Mouse (Mus musculus) cerebellum, adult 2 months (tissue): Measurements from ENCODE around the gene Mapk11. TPM values are rescaled to one million over a fixed set of nuclear protein-coding genes. Genes with fewer than 3 reads are reported as not detected.

Experiments
- DNase-seq, 2 experiments: peaks; one replicate each; pipeline ENCODE4 v3.0.0; 2021
- H3K27ac ChIP-seq: fragments of 200-500 bp; 2 replicates; pipeline ENCODE4 v1.5.1; 2012; ENCODE audit warnings: low read length, control low read depth, inconsistent platforms; ENCODE audit not compliant: insufficient read depth
- H3K27me3 ChIP-seq: fragments of 200-500 bp; 2 replicates; pipeline ENCODE4 v1.6.1; 2012; ENCODE audit warnings: inconsistent platforms, mild to moderate bottlenecking, low read length, moderate library complexity; ENCODE audit not compliant: control insufficient read depth, insufficient read depth
- H3K4me1 ChIP-seq: fragments of 200-500 bp; 2 replicates; pipeline ENCODE4 v1.6.1; 2011; ENCODE audit warnings: low read length; ENCODE audit not compliant: control insufficient read depth, insufficient read depth
- H3K4me3 ChIP-seq: fragments of 200-500 bp; replicated peaks from 2 replicates; pipeline ENCODE3; 2011; ENCODE audit warnings: mild to moderate bottlenecking, low read depth, low read length, control low read depth; ENCODE audit not compliant: insufficient read depth
- CTCF ChIP-seq: fragments of 200-500 bp; IDR thresholded peaks from 2 replicates; pipeline ENCODE4 v1.5.1; 2011; ENCODE audit warnings: low read depth, mild to moderate bottlenecking, control low read depth, low read length, moderate library complexity, borderline replicate concordance; ENCODE audit not compliant: insufficient read depth
- POLR2A ChIP-seq: fragments of 200-500 bp; IDR thresholded peaks from 2 replicates; pipeline ENCODE4 v1.6.1; 2011; ENCODE audit warnings: low read length, control low read depth, borderline replicate concordance; ENCODE audit not compliant: insufficient read depth
- WGBS: fragments of 180-500 bp; shearing (Covaris S2); methylation state at CpG from one replicate; pipeline ENCODE4 v1.1.7; 2018; 5-methylcytosine and 5-hydroxymethylcytosine counted together
- polyA plus RNA-seq: library from polyadenylated mRNA; depleted of rRNA; stranded (reverse); fragments of >200 nt; gene quantifications from 2 replicates; pipeline ENCODE4 v1.2.3, GENCODE M21; 2012

Gene Mapk11
- polyA plus RNA-seq, 1 experiment = 64.1 TPM

- peaks cover 17% of the 10 kb centered on the region for H3K4me1 ChIP-seq
- TF ChIP-seq CTCF = no peak
- no peak for TF ChIP-seq POLR2A
- 89% methylated on average over 9 of the region's 9 CpGs for WGBS
- H3K4me3 ChIP-seq = no peak overlapping the region
- H3K27me3 ChIP-seq = no peaks in the 10 kb centered on the region
- no peak for DNase-seq
- no peak overlapping the region for H3K27ac ChIP-seq
Observed at GRCm38 (mm10) chr15:89125351-89125750, 24.1 kb downstream of the Mapk11 start.

- WGBS = 91% methylated on average over 3 of the region's 3 CpGs
Observed at GRCm38 (mm10) chr15:89124312-89124711, 25.1 kb downstream of the Mapk11 start.

GRCm38 (mm10) chr15:89123595-89123994, 25.8 kb downstream of the Mapk11 start:
- H3K4me3 ChIP-seq = peak overlapping the region; percentile 88
- TF ChIP-seq POLR2A (no peak), CTCF (no peak)
- 7% methylated on average over 11 of the region's 11 CpGs for WGBS
- DNase-seq = peak; percentile 64 to 65
- peaks cover 21% of the 10 kb centered on the region for H3K4me1 ChIP-seq
- peak overlapping the region; percentile 78 for H3K27ac ChIP-seq
- H3K27me3 ChIP-seq = no peaks in the 10 kb centered on the region

More at GRCm38 (mm10) chr15:89124312-89124711, 25.1 kb downstream of the Mapk11 start:
- no peaks in the 10 kb centered on the region for H3K27me3 ChIP-seq
- H3K4me3 ChIP-seq = no peak overlapping the region
- no peak for DNase-seq
- TF ChIP-seq CTCF = no peak
- no peak for TF ChIP-seq POLR2A
- no peak overlapping the region for H3K27ac ChIP-seq
- peaks cover 21% of the 10 kb centered on the region for H3K4me1 ChIP-seq

- under 1% methylated on average over 47 of the region's 47 CpGs for WGBS
Observed at GRCm38 (mm10) chr15:89122649-89123366, 26.6 kb downstream of the Mapk11 start, which contains the start of gene Tubgcp6. Gene Tubgcp6 (minus strand): TSS chr15:89123112.

GRCm38 (mm10) chr15:89118007-89118406, 31.4 kb downstream of the Mapk11 start:
- Histone ChIP-seq H3K27me3 (no peaks in the 10 kb centered on the region), H3K4me1 (peaks cover 9% of the 10 kb centered on the region), H3K27ac (no peak overlapping the region), H3K4me3 (no peak overlapping the region)
- no peak for DNase-seq
- TF ChIP-seq POLR2A (no peak), CTCF (peak; percentile 9; the same call in 1 of the 2 replicates)

More at GRCm38 (mm10) chr15:89122649-89123366, 26.6 kb downstream of the Mapk11 start, which contains the start of gene Tubgcp6:
- no peaks in the 10 kb centered on the region for H3K27me3 ChIP-seq
- peak within 1 kb of the TSS; percentile 78 for H3K27ac ChIP-seq
- peak; percentile 96 to 98 for DNase-seq
- H3K4me1 ChIP-seq = peaks cover 21% of the 10 kb centered on the region
- peak within 1 kb of the TSS; percentile 88 for H3K4me3 ChIP-seq
- TF ChIP-seq CTCF = no peak
- TF ChIP-seq POLR2A = peak; percentile 83

- Histone ChIP-seq H3K27ac (peak overlapping the region; percentile 58), H3K27me3 (no peaks in the 10 kb centered on the region), H3K4me1 (peaks cover 37% of the 10 kb centered on the region), H3K4me3 (no peak overlapping the region)
- TF ChIP-seq POLR2A = no peak
- peak; percentile 60 for TF ChIP-seq CTCF
- peak; percentile 71 to 72 for DNase-seq
- WGBS = 31% methylated on average over 9 of the region's 9 CpGs
Observed at GRCm38 (mm10) chr15:89110147-89110546, 39.3 kb downstream of the Mapk11 start.

- Histone ChIP-seq H3K27me3 (no peaks in the 10 kb centered on the region), H3K4me3 (no peak overlapping the region), H3K27ac (0 out of 2 replicates have a peak overlapping the region, but pooled peaks have one; percentile 24), H3K4me1 (peaks cover 65% of the 10 kb centered on the region)
- DNase-seq = no peak
- TF ChIP-seq CTCF (no peak), POLR2A (no peak)
- WGBS = 79% methylated on average over 1 of the region's 1 CpGs
Observed at GRCm38 (mm10) chr15:89106976-89107375, 42.5 kb downstream of the Mapk11 start.

- peak; percentile 68 for TF ChIP-seq CTCF
- no peak for TF ChIP-seq POLR2A
- WGBS = 20% methylated on average over 13 of the region's 13 CpGs
- peak overlapping the region; percentile 91 for H3K27ac ChIP-seq
- H3K27me3 ChIP-seq = no peaks in the 10 kb centered on the region
- H3K4me3 ChIP-seq = no peak overlapping the region
- DNase-seq = peak; percentile 83 to 92
- peaks cover 74% of the 10 kb centered on the region for H3K4me1 ChIP-seq
Observed at GRCm38 (mm10) chr15:89106073-89106472, 43.4 kb downstream of the Mapk11 start.
